Comparison of ENCODE assay signal across 16 mouse cellular contexts in the genomic region with DNA sequence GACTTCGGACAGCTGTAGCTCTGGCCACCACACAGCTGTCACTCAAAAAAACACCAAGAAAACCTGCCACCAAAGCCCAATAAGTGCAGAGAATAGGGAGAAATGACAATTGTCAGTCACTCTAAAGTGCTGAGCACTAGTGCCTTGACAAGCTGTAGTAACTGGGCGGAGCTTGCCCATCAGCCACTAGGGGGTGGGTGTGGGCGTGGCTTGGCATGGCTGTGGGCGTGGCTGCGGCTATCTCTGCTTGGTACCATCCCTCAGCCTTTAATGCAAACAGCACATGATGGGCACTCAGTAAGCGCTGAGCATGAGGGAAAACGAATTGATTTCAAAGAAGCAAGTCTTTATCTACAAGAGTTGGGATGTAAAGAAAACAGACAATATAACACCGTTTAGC.
DNase-seq lines count a peak whose midpoint lies in the region; ATAC-seq and TF ChIP-seq lines count a peak whose summit lies in the region.
"Had no signal": no experiment of that assay in that cellular context is flagged by ENCODE, and none has a peak within 500 bp of the region (broad histone marks: within the 10 kb centered on the region; RNA-seq: fewer than 3 reads in every experiment).

No protein-coding gene starts in this region.

- H3K9ac ChIP-seq in heart, embryonic 11.5 days (ENCODE audit: low read depth, low read length): no peak overlapping the region
- H3K9ac ChIP-seq in neural tube, embryonic 14.5 days (replicated peaks; ENCODE audit: low read depth, low read length): no peak overlapping the region
- H3K9ac ChIP-seq in neural tube, embryonic 15.5 days (replicated peaks): no peak overlapping the region
- no peak overlapping the region for H3K9ac ChIP-seq in ES-E14 (ENCODE audit: insufficient read depth, low read depth, low read length, poor library complexity, severe bottlenecking)
- no peak overlapping the region for H3K9ac ChIP-seq in liver, embryonic 13.5 days
- H3K9ac ChIP-seq in heart, adult 2 months (ENCODE audit: low read depth, low read length): no peak overlapping the region
- H3K9ac ChIP-seq: limb, embryonic 15.5 days had no signal

- H3K27ac ChIP-seq in heart, embryonic 11.5 days (ENCODE audit: low read depth, low read length): no peak overlapping the region
- H3K27ac ChIP-seq in neural tube, embryonic 14.5 days (ENCODE audit: low read depth, low read length): no peak overlapping the region
- no peak overlapping the region for H3K27ac ChIP-seq in neural tube, embryonic 15.5 days (replicated peaks)
- no peak overlapping the region for H3K27ac ChIP-seq in ES-E14 (ENCODE audit: insufficient read depth, low read depth, low read length, poor library complexity, severe bottlenecking)
- H3K27ac ChIP-seq in liver, embryonic 13.5 days: no peak overlapping the region
- H3K27ac ChIP-seq in heart, adult 2 months: no peak overlapping the region
- H3K27ac ChIP-seq: embryonic facial prominence, embryonic 10.5 days; limb, embryonic 15.5 days had no signal

- H3K9me3 ChIP-seq in heart, embryonic 11.5 days (replicated peaks; ENCODE audit: control insufficient read depth, low read length): no peaks in the 10 kb centered on the region
- no peaks in the 10 kb centered on the region for H3K9me3 ChIP-seq in neural tube, embryonic 14.5 days (ENCODE audit: control insufficient read depth, low read length)
- H3K9me3 ChIP-seq in neural tube, embryonic 15.5 days (replicated peaks): no peaks in the 10 kb centered on the region
- H3K9me3 ChIP-seq in ES-E14 (ENCODE audit: control insufficient read depth, insufficient read depth, low read depth, low read length): no peaks in the 10 kb centered on the region
- no peaks in the 10 kb centered on the region for H3K9me3 ChIP-seq in liver, embryonic 13.5 days (replicated peaks)
- H3K9me3 ChIP-seq: embryonic facial prominence, embryonic 10.5 days; limb, embryonic 15.5 days; megakaryocyte, embryonic 14.5 days had no signal

- 50% methylated on average over 8 of the region's 8 CpGs for WGBS in heart, embryonic 11.5 days (ENCODE audit: insufficient replicate concordance)
- 79% methylated on average over 8 of the region's 8 CpGs for WGBS in neural tube, embryonic 14.5 days
- 74% methylated on average over 8 of the region's 8 CpGs for WGBS in neural tube, embryonic 15.5 days
- 44% methylated on average over 8 of the region's 8 CpGs for WGBS in liver, embryonic 13.5 days (ENCODE audit: insufficient replicate concordance)
- 67% methylated on average over 8 of the region's 8 CpGs for WGBS in heart, adult 2 months

- no peak overlapping the region for H3K4me2 ChIP-seq in heart, embryonic 11.5 days
- no peak overlapping the region for H3K4me2 ChIP-seq in neural tube, embryonic 14.5 days (ENCODE audit: low read depth, low read length)
- no peak overlapping the region for H3K4me2 ChIP-seq in neural tube, embryonic 15.5 days
- no peak overlapping the region for H3K4me2 ChIP-seq in liver, embryonic 13.5 days
- H3K4me2 ChIP-seq: limb, embryonic 15.5 days had no signal

- no peaks in the 10 kb centered on the region for H3K36me3 ChIP-seq in heart, embryonic 11.5 days (ENCODE audit: control insufficient read depth, insufficient read depth, low read length)
- H3K36me3 ChIP-seq in neural tube, embryonic 14.5 days (ENCODE audit: control insufficient read depth, insufficient read depth, low read length): no peaks in the 10 kb centered on the region
- H3K36me3 ChIP-seq in neural tube, embryonic 15.5 days: no peaks in the 10 kb centered on the region
- peaks cover under 1% of the 10 kb centered on the region; the same call in 1 of the 2 replicates for H3K36me3 ChIP-seq in ES-E14 (ENCODE audit: control insufficient read depth, insufficient read depth, low read length, poor library complexity, severe bottlenecking)
- no peaks in the 10 kb centered on the region for H3K36me3 ChIP-seq in liver, embryonic 13.5 days
- H3K36me3 ChIP-seq in heart, adult 2 months (ENCODE audit: control insufficient read depth, insufficient read depth, low read length): no peaks in the 10 kb centered on the region
- H3K36me3 ChIP-seq: limb, embryonic 15.5 days had no signal

- no peaks in the 10 kb centered on the region for H3K27me3 ChIP-seq in heart, embryonic 11.5 days (ENCODE audit: control insufficient read depth, insufficient read depth, low read length)
- no peaks in the 10 kb centered on the region for H3K27me3 ChIP-seq in neural tube, embryonic 14.5 days (ENCODE audit: control insufficient read depth, insufficient read depth, low read length)
- no peaks in the 10 kb centered on the region for H3K27me3 ChIP-seq in neural tube, embryonic 15.5 days (replicated peaks)
- no peaks in the 10 kb centered on the region for H3K27me3 ChIP-seq in liver, embryonic 13.5 days
- H3K27me3 ChIP-seq in heart, adult 2 months (ENCODE audit: control insufficient read depth, insufficient read depth, low read length): no peaks in the 10 kb centered on the region
- H3K27me3 ChIP-seq: limb, embryonic 15.5 days had no signal

- intact Hi-C loops in heart, adult 2 months (cut with DNase I): no loop called here

- no peak for TF ChIP-seq CTCF in heart, adult 2 months (IDR thresholded peaks at IDR 0.05)

- no peaks in the 10 kb centered on the region for H3K79me2 ChIP-seq in heart, adult 2 months (replicated peaks; ENCODE audit: control insufficient read depth, insufficient read depth, low read length)

- TF ChIP-seq POLR2A in heart, adult 2 months (IDR thresholded peaks at IDR 0.05; ENCODE audit: insufficient read depth, low read depth, low read length): no peak

- no peak overlapping the region for H3K4me3 ChIP-seq in heart, embryonic 11.5 days (ENCODE audit: low read depth, low read length)
- H3K4me3 ChIP-seq in neural tube, embryonic 14.5 days (ENCODE audit: low read depth, low read length): no peak overlapping the region
- no peak overlapping the region for H3K4me3 ChIP-seq in neural tube, embryonic 15.5 days (replicated peaks)
- no peak overlapping the region for H3K4me3 ChIP-seq in ES-E14 (ENCODE audit: insufficient read depth in 1 of 2, low read depth in 1 of 2, low read length in 2 of 2, poor library complexity in 1 of 2, severe bottlenecking in 1 of 2)
- no peak overlapping the region for H3K4me3 ChIP-seq in liver, embryonic 13.5 days (replicated peaks)
- H3K4me3 ChIP-seq in heart, adult 2 months: no peak overlapping the region
- H3K4me3 ChIP-seq: embryonic facial prominence, embryonic 10.5 days; limb, embryonic 15.5 days; megakaryocyte, embryonic 14.5 days had no signal

- TF ChIP-seq EP300 in heart, adult 2 months (IDR thresholded peaks at IDR 0.05; ENCODE audit: insufficient read depth, low read depth, low read length): no peak

- in situ Hi-C loops in ES-E14 (cut with MboI; ENCODE audit: low sequenced_read_pairs in 2 of 2, unreplicated experiment in 2 of 2): no loop called here

- no peaks in the 10 kb centered on the region; the same call in 1 of the 2 replicates for H3K4me1 ChIP-seq in heart, embryonic 11.5 days (ENCODE audit: control insufficient read depth, insufficient read depth, low read length)
- H3K4me1 ChIP-seq in neural tube, embryonic 14.5 days (ENCODE audit: control insufficient read depth, insufficient read depth, low read length): peaks cover 33% of the 10 kb centered on the region
- peaks cover 37% of the 10 kb centered on the region for H3K4me1 ChIP-seq in neural tube, embryonic 15.5 days
- peaks cover 4 to 9% of the 10 kb centered on the region in 2 experiments; a peak in 1 of 4 replicates for H3K4me1 ChIP-seq in ES-E14 (ENCODE audit: control insufficient read depth in 2 of 2, insufficient read depth in 2 of 2, low read length in 2 of 2, poor library complexity in 1 of 2)
- H3K4me1 ChIP-seq in liver, embryonic 13.5 days (replicated peaks): no peaks in the 10 kb centered on the region
- H3K4me1 ChIP-seq in heart, adult 2 months (ENCODE audit: control insufficient read depth, insufficient read depth, low read length): peaks cover under 1% of the 10 kb centered on the region; the same call in 1 of the 2 replicates
- H3K4me1 ChIP-seq: megakaryocyte, embryonic 14.5 days had no signal

- no peak for ATAC-seq in heart, embryonic 11.5 days (replicated peaks; ENCODE audit: insufficient number of reproducible peaks, low FRiP score, low TSS enrichment)
- peak; percentile 15; the same call in 1 of the 2 replicates for ATAC-seq in neural tube, embryonic 14.5 days (ENCODE audit: low read depth)
- ATAC-seq in neural tube, embryonic 15.5 days (ENCODE audit: low FRiP score): no peak
- ATAC-seq in liver, embryonic 13.5 days (ENCODE audit: low read depth): 0 out of 2 replicates have a peak, but pooled peaks have one; percentile 50
- ATAC-seq: intestine, postnatal 0 days had no signal

- peak; percentile 19 for DNase-seq in heart, postnatal 4 days
- DNase-seq in ES-E14 (ENCODE audit: low read depth, low spot score): peak; percentile 43
- peak; percentile 29 for DNase-seq in liver, embryonic 13.5 days
- DNase-seq in heart, adult 2 months: no peak
- DNase-seq in embryo, embryonic 9.5 days (ENCODE audit: extremely low spot score): no peak
- DNase-seq: cerebellum, adult 2 months; heart, adult 18-20 months; heart, postnatal 14 days; spleen, adult 18-20 months had no signal

TF ChIP-seq in ES-E14, 5 proteins besides CTCF, POLR2A, EP300 and RAD21:
- TF ChIP-seq HCFC1 (IDR thresholded peaks at IDR 0.05; ENCODE audit: borderline replicate concordance, insufficient read depth, low read length): no peak
- TF ChIP-seq ZC3H11A (IDR thresholded peaks at IDR 0.05; ENCODE audit: borderline replicate concordance, low read depth, low read length): no peak
- no peak for TF ChIP-seq ZNF384 (IDR thresholded peaks at IDR 0.05; ENCODE audit: low read depth, low read length)
- TF ChIP-seq CHD2 (IDR thresholded peaks at IDR 0.05; ENCODE audit: low read depth, low read length): no peak
- TF ChIP-seq MAFK (IDR thresholded peaks at IDR 0.05; ENCODE audit: insufficient read depth, low read depth, low read length): no peak

Comparison
In these comparisons a context has a peak if more than half of its experiments do, and no peak if none do; other contexts are left out.
1. DNase-seq: peak in heart, postnatal 4 days (single experiment), ES-E14 (single experiment) and liver, embryonic 13.5 days (single experiment); none in heart, adult 2 months (0 of 2) and embryo, embryonic 9.5 days (single experiment).
2. ATAC-seq: peak in neural tube, embryonic 14.5 days (single experiment) and liver, embryonic 13.5 days (single experiment); none in heart, embryonic 11.5 days (single experiment) and neural tube, embryonic 15.5 days (single experiment).